Mouse (Mus musculus) embryo, embryonic 11.5 days (tissue): ENCODE measurements around the gene Slc16a4.
A peak's percentile ranks its signal among the peaks of the same experiment; 100 is the strongest.

ENCODE experiments used
- DNase-seq: peaks from one replicate; pipeline ENCODE4 v3.0.0-alpha.2; 2012; ENCODE audit warnings: low read depth, low spot score

The Slc16a4 gene

GRCm38 (mm10) chr3:107290764-107291381 lies at the start of gene Slc16a4:
Slc16a4 (plus strand) TSS chr3:107291230.
- peak; percentile 46 for DNase-seq

- no peak for DNase-seq
These were observed 49.5 kb upstream of the Slc16a4 start for GRCm38 (mm10) chr3:107241389-107242094.

DNA sequence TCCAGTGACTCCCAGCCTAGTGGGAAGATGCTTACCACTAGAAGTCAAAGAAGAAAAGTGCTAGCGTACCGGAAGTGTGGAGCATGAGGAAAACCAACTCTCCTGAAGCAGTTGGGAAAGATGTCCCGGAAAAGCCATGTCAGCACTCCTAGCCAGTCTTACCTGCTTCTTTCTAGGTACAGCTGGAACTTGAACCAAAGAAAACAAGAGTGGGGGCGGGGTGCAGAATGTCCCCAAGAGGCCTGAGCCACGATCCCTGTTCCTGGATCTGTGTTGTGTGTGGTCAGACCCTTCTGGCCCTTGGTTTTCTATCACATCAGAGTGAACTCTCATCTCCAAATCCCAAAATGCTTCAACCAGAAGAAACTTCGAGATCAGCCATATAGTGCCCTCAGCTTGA lies 44.2 kb upstream of the Slc16a4 start:
- DNase-seq = no peak

GRCm38 (mm10) chr3:107249042-107249441 lies 42.0 kb upstream of the Slc16a4 start:
- no peak for DNase-seq

GRCm38 (mm10) chr3:107250320-107250719 lies 40.7 kb upstream of the Slc16a4 start:
- DNase-seq = no peak

DNA sequence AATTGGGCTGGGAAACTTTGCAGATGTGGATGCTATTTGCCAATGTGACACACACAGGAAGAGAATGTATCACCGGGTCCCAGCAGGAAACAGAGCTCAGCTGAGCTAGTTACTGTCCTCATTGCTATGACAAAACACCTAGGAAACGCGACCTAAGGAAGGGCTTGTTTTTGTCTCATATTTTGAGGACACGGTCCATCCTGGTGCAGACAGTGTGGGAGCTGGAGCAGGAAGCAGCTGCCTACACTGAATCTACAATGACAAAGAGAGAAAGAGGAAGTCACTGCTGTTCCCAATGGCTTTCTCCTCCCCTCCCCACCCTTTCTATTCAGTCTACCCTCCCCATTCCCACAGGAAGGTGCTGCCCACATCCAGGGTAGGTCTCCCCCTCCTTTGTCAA lies 39.0 kb upstream of the Slc16a4 start:
- DNase-seq = no peak

- no peak for DNase-seq
These were observed 37.1 kb upstream of the Slc16a4 start for GRCm38 (mm10) chr3:107253925-107254324.

GRCm38 (mm10) chr3:107255992-107256391 lies 35.0 kb upstream of the Slc16a4 start:
- no peak for DNase-seq

DNA sequence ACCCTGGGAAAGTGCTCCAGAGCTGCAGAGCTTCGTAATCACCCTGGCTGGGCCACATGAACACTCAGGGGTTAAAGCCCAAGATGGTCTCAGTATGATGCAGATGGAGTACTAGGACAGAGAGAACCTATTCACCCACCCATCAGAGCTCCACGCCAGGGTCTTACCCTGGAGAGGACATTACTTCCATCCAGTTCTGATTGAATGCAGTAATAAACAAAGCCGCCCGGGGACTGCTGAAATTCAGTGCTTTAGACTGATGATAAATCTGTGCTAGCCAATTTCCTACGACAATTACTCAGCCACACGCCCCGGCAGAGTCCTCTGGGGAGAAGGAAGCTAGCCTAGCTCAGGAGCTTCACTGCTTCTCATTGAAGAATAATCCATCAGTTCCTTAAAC lies 34.3 kb upstream of the Slc16a4 start:
- DNase-seq = no peak

DNA sequence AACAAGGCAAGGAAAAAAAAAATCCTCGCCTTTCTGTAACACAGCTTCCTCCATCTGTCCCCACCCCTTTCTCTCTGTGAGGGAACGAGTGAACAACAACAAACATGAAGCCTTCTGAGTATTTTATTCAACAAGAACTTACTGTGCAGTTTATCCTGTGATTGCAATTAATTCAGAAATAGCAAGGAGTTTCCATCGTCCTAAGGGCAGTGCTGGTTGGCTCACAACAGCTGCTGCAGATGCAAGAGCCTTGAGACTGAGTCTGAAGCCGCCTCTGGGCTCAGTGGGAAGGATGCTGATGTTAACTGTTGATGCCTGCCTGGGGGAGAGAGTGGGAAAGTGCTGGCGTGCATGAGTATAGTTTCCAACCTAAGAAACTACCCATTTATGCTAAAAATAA lies 33.1 kb upstream of the Slc16a4 start:
- DNase-seq = no peak

DNA sequence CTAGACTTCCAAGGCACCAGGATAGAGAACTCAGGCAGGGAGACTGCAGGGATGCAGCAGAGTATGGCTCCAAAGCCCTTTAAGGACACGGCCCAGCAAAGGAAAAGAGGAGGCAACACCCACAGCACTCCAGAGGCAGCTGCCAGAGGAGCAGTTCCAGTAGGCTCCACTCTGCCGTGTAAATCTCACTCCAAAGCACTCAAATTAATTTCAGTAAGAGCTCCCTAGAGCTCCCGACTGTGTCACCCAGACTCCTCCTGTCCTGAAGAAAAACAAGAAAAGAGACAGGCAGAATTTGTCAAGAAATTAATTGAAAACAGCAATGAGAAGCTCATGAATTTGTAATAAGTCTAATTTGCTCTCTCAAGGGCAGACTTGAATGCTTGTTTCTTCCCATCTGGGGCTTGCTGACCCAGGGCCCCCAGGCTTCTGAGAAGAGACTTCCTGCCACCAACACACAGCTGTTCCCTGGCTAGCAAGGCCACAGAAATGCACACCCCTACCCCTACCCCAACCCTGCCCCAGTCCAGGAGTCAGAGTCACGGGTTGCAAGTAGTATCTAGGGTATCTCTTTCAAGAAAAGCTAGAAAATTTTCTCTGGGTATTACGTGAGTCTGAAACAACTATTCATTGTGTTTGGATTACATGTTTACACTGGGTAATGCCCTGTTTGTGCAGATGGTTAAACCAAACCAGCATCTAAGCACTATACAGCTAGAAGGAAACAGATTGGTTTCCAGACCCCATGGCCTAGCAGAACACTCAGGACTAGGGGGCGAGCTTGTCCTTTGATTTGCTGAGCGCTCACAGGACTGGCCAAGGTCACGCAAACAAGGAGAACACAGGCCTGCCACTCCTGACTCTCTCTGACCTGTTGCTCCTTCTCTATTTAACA lies 29.8 kb upstream of the Slc16a4 start:
- DNase-seq = no peak

DNA sequence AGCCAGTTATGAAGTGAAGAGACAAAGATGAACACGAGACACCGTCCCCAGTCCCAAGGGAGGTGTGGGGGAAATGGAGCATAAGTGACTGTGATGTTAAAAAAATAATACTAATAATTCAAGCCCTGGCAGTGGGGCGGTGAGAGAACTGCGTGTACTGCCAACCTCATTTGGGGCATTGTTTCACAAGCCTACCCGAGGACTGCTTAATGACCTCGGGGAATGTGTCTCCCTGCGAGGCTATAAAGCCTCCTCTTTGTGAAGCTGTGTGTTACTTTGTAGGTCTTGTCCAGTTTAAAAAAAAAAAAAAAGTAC lies 29.2 kb upstream of the Slc16a4 start:
- no peak for DNase-seq

DNA sequence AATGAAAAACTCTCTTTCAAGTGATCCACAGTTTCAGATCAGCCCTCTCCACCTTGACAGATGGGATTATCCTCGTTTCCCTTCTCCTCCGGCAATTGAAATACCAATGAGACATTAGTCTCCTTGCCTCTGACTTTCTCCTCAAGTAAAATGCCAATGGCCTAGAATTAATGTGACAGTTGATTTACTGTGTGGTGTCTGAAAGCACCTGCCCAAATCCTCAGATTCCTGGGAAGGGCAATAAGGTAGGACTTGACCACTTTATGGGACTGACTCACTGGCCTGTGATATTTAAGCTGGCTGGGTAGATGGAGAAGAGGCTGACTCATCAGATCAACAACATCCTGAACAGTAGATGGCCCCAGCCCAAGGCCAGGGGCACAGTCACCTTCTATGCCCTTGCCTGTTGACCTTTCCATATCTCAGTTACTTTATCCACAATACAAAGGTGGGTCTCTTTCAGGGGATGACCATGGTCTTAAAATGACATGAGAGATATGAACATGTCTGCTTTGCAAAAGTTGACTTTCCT lies 24.1 kb upstream of the Slc16a4 start:
- DNase-seq = no peak

DNA sequence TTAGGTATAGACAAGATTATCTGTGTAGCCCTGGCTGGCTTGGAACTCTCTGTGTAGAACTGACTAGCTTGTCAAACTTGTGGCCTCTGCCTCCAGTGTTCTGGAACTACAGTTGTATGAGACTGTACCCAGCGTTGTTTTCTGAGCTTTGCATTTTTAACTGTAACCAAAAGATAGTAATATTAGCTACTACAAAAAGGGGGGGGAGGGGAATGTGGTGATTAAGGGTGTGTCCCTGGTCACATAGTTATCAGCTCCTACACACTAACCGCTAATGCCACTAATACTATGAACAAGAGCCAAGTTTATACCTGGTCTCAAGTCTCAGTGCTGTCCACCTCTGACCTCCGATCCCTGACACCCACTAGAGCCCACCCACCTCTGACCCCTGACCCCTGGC lies 18.6 kb upstream of the Slc16a4 start:
- DNase-seq = no peak

GRCm38 (mm10) chr3:107273820-107274219 lies 17.2 kb upstream of the Slc16a4 start:
- peak; percentile 56 for DNase-seq

GRCm38 (mm10) chr3:107275351-107275750 lies 15.7 kb upstream of the Slc16a4 start:
- no peak for DNase-seq

DNA sequence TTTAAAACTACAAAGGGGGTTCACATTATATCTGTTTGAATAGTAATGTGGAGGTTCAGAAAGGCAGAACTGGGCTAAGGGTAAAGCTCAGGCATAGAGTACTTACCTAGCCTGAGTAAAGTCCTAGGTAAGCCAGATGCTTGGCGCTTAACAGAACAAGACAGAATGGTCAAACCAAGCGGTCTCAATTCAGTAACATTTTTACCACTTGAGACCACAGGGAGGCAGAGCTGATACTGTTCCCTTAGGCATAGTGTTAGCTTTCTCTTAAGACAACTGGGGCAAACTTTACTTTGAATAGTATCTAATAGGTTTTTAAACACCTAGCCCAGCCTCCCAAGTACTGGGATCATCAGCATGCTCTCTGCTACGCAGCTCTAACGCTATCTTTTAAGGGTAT lies 15.0 kb upstream of the Slc16a4 start:
- no peak for DNase-seq

- DNase-seq = no peak
These were observed 14.4 kb upstream of the Slc16a4 start for GRCm38 (mm10) chr3:107276626-107277025.

DNA sequence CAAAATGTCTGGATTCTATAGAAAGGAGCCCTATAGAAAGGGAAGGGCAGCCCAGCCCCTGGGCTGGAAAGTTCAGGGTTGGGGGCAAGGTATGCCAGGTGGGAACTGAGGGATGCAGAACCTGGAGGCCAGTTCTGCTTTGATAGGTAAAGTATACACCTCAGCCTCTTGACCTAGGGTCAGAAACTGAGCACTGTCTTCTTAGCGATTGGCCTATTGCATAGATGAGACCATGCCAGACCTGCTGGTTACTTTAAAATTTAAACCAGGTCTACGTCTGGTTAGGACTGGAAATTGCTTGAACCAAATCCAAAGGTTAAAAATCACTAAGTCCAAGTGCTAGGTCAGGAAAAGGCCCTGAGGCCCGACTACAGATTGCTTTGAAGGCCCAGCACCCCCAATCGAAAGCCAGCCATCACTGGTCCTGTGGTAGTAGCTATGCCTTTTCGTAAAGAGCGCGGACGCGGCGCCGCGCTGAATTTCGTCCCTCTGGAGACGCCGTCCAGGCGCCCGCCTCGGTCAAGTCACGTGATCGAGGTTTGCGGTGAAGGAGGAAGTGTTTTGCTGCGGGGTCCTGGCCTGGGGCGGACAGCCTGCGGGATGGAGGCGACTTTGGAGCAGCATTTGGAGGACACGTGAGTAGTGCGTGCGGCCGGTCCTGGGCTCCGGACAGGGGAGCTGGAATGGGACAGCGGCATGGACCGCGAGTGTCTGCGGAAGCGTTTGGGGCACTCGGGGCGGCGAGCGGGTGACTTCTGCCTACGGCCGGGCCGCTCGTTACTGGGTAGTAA lies 12.4 kb upstream of the Slc16a4 start, which contains the start of gene Lamtor5:
Gene Lamtor5 (plus strand): TSS at position 380 of the 791 bp plus-strand sequence.
- DNase-seq = peak; percentile 85

DNA sequence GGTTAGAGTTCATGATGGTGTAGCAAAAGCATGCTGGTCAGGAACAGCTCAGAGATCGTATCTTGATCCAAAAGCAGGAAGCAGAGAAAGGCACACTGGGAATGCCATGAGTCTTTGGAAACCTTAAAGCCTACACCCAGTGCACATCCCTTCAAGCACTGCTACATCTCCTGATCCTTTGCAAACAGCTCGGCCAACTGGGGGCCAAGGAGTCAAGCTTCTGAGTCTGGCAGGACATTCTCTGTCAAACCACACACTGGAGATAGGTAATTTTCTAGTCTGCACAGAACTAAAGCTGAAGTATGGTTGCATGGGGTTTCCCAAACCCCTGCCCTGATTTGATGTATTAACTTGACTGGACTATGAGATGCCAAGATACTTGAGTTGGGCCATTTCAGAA lies 4.9 kb upstream of the Slc16a4 start:
- no peak for DNase-seq

- DNase-seq = no peak
These were observed 3.7 kb upstream of the Slc16a4 start for GRCm38 (mm10) chr3:107287346-107287745.
